Mouse (Mus musculus): ENCODE data around the gene Ndufs2.

GRCm38 (mm10) chr1:171209409-171209808, 41.8 kb downstream of the Ndufs2 start:
- TF ChIP-seq CTCF (IDR thresholded peaks at IDR 0.05; ENCODE audit: low read depth), result no peak
- no peak for TF ChIP-seq EP300 (IDR thresholded peaks at IDR 0.05; ENCODE audit: low read depth)

Data from heart, postnatal 0 days (tissue).